Mouse (Mus musculus) limb, embryonic 13.5 days (tissue): ENCODE results near the gene Atxn1. TPM values are rescaled to one million over a fixed set of nuclear protein-coding genes. Genes with fewer than 3 reads are reported as not detected.

Experiments
- ATAC-seq: fragments of 200-750 bp; cut with Nextera tagmentation; 2 replicates; pipeline ENCODE4 v1.8.0; 2017; ENCODE audit warnings: low read depth, moderate number of reproducible peaks, moderate TSS enrichment; ENCODE audit not compliant: low FRiP score
- H3K27ac ChIP-seq: fragments of 300-500 bp; sonication (generic); 2 replicates; pipeline ENCODE4 v1.5.1; 2015; ENCODE audit warnings: inconsistent platforms, mild to moderate bottlenecking, moderate library complexity
- H3K27me3 ChIP-seq: fragments of 300-500 bp; sonication (generic); 2 replicates; pipeline ENCODE4 v1.6.1; 2015; ENCODE audit warnings: mild to moderate bottlenecking, inconsistent platforms
- H3K36me3 ChIP-seq: fragments of 300-500 bp; sonication (generic); 2 replicates; pipeline ENCODE4 v1.6.1; 2015; ENCODE audit warnings: inconsistent platforms, mild to moderate bottlenecking, moderate library complexity
- H3K4me1 ChIP-seq: fragments of 300-500 bp; sonication (generic); 2 replicates; pipeline ENCODE4 v1.6.1; 2015; ENCODE audit warnings: inconsistent platforms
- H3K4me2 ChIP-seq: fragments of 300-500 bp; sonication (generic); replicated peaks from 2 replicates; pipeline ENCODE4 v1.6.1; 2015; ENCODE audit warnings: inconsistent platforms, mild to moderate bottlenecking, moderate library complexity
- H3K4me3 ChIP-seq: fragments of 300-500 bp; sonication (generic); 2 replicates; pipeline ENCODE4 v1.5.1; 2015; ENCODE audit warnings: moderate library complexity, mild to moderate bottlenecking, inconsistent platforms
- H3K9ac ChIP-seq: fragments of 300-500 bp; sonication (generic); 2 replicates; pipeline ENCODE4 v1.6.1; 2015; ENCODE audit warnings: mild to moderate bottlenecking, inconsistent platforms
- H3K9me3 ChIP-seq: fragments of 300-500 bp; sonication (generic); 2 replicates; pipeline ENCODE4 v1.6.1; 2016; ENCODE audit warnings: inconsistent platforms
- WGBS: fragments of 180-500 bp; shearing (Covaris S2); methylation state at CpG from one replicate; pipeline ENCODE4 v1.1.7; 2015; 5-methylcytosine and 5-hydroxymethylcytosine counted together
- polyA plus RNA-seq: library from polyadenylated mRNA; unstranded; fragments of >200 nt; fragmentation: Nextera tagmentation; extraction: Ambion mirVana; gene quantifications from 2 replicates; pipeline ENCODE4 v1.2.1, GENCODE M21; 2015

Gene Atxn1
- 6.0 and 6.8 TPM in 2 replicates for polyA plus RNA-seq

DNA sequence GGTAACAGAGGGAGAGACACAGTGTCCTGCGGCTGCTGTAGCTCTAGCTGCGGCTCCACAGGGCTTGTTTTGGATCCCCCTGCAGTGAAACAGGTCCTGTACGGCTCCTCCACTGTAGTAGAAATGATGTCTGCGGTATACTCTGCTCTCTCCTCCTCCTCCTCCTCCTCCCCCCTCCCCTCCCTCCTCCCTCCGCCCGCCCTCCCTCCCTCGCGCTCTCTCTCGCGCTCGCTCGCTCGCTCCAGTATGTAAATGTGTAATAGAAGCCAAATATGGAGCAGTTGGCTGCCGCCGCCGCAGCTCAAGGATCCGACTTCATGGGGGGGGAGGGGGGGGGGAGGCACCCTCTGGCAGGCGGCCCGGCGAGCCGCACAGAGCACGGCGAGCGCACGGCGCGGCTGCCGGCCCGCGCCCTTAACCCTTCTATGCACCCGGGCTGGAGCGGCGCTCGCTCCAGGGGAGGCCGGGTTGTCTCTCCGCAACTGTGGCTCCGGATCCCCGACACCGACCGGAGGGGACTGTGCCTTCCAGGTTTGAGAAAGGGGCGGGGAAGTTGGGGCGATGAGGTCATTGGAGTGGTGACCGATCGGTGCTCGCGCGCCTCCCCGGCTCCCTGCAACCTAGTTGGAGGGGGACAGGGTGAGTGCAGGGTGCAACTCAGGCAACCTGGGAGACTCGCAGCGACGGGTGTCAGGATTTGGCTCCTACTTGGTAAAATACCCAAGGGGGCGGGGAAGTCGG is at the start of gene Atxn1:
TSS of gene Atxn1 (minus strand) at position 156 of the 741 bp plus-strand sequence.
- peak; percentile 84 for ATAC-seq
- peaks cover 38% of the 10 kb centered on the region for H3K4me1 ChIP-seq
- H3K27me3 ChIP-seq: peaks cover 16% of the 10 kb centered on the region
- H3K27ac ChIP-seq: peak within 1 kb of the TSS; percentile 93
- H3K4me3 ChIP-seq: peak within 1 kb of the TSS; percentile 90
- H3K9ac ChIP-seq: peak within 1 kb of the TSS; percentile 92
- under 1% methylated on average over 40 of the region's 53 CpGs for WGBS
- peak within 1 kb of the TSS; percentile 89 for H3K4me2 ChIP-seq
- H3K36me3 ChIP-seq: no peaks in the 10 kb centered on the region
- no peaks in the 10 kb centered on the region for H3K9me3 ChIP-seq

DNA sequence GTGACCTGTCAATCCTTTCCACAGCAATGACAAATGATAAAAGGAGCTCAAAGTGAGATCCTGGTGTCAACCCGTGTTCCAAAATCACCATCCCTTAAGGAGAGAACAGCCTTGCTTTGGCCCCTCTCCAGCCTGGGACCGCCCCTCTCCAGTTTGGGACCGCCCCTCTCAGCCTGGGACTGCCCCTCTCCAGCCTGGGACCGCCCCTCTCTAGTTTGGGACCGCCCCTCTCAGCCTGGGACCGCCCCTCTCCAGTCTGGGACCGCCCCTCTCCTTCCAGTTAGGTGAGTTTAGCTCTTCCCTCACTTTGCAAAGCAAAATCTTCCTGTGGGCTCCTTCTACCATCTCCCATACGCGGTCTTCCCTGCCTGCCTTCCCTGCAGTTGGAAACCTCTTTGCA is 46.4 kb upstream of the Atxn1 start:
- WGBS: 37% methylated on average over 9 of the region's 9 CpGs
- ATAC-seq: no peak
- Histone ChIP-seq H3K4me1 (peaks cover 17% of the 10 kb centered on the region), H3K9me3 (no peaks in the 10 kb centered on the region), H3K27ac (no peak overlapping the region), H3K9ac (no peak overlapping the region), H3K36me3 (no peaks in the 10 kb centered on the region), H3K4me2 (no peak overlapping the region), H3K4me3 (no peak overlapping the region), H3K27me3 (peaks cover 15% of the 10 kb centered on the region; the same call in 1 of the 2 replicates)

DNA sequence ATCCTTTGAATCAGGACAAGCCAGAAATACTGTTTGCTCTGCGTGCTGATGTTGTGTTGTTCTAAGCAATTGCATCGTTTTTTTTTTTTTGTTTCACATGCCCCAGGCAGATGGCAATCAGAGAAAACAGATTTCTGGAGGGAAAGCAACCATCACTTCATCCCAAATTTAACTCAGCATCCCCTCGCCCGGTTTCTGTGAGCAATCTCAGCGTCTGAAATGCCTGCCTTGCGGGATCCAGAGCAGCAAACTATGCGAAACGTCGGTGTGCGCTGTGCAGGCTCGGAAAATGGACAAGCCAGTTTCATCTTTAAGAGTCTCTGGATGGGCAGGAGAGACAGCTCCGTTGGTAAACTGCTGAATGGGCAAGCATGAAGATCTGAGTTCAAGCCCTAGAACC is 45.3 kb upstream of the Atxn1 start:
- WGBS: 82% methylated on average over 12 of the region's 12 CpGs
- no peak overlapping the region for H3K9ac ChIP-seq
- H3K27ac ChIP-seq: no peak overlapping the region
- peaks cover 15% of the 10 kb centered on the region; the same call in 1 of the 2 replicates for H3K27me3 ChIP-seq
- H3K4me1 ChIP-seq: peaks cover 28% of the 10 kb centered on the region
- H3K4me3 ChIP-seq: no peak overlapping the region
- H3K4me2 ChIP-seq: no peak overlapping the region
- no peaks in the 10 kb centered on the region for H3K9me3 ChIP-seq
- H3K36me3 ChIP-seq: no peaks in the 10 kb centered on the region
- ATAC-seq: no peak

DNA sequence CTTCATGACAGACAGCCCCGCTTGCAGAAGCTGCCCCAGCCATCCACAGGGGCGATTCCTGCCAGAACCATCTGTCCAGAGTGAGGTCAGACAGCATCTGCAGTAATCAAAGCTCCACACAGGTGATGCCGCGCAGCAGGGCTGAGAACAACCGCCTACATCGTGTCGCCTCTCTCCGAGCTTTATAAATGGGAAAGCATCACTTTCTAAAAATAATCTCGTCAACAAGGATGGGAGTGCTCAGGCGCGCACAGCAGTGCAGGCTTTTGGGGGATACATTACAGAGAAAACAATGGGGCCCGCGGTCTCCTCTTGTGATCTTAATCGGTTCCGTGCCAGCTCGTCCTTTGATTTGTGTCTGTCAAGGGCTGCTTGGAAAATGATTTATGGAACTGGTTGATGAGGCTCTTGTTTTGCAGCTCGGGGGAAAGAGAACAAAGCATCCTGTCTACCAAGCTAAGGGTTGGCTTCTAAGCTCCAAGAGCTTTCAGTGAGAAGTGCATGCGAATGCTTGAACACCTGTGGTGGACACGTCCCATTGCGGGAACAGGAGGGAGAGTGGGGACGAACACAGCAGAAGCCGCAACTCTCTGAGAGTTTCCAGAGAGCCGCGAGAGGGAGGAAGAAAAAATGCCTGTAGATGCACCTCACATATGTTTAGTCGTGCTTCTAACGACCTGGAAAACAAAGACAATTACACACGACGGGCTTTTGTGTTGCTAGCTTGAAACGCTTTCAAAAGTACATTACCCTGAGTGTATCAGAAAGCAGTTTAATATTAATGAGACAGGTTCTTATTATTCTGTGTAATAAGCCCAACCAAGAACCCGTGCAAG is 44.2 kb upstream of the Atxn1 start:
- ATAC-seq: peak; percentile 51
- H3K9ac ChIP-seq: no peak overlapping the region
- 14% methylated on average over 30 of the region's 30 CpGs for WGBS
- H3K27ac ChIP-seq: no peak overlapping the region
- H3K27me3 ChIP-seq: peaks cover 15% of the 10 kb centered on the region; the same call in 1 of the 2 replicates
- H3K36me3 ChIP-seq: no peaks in the 10 kb centered on the region
- H3K4me1 ChIP-seq: peaks cover 28% of the 10 kb centered on the region
- H3K9me3 ChIP-seq: no peaks in the 10 kb centered on the region
- peak overlapping the region; percentile 12 for H3K4me3 ChIP-seq
- peak overlapping the region; percentile 53 for H3K4me2 ChIP-seq

DNA sequence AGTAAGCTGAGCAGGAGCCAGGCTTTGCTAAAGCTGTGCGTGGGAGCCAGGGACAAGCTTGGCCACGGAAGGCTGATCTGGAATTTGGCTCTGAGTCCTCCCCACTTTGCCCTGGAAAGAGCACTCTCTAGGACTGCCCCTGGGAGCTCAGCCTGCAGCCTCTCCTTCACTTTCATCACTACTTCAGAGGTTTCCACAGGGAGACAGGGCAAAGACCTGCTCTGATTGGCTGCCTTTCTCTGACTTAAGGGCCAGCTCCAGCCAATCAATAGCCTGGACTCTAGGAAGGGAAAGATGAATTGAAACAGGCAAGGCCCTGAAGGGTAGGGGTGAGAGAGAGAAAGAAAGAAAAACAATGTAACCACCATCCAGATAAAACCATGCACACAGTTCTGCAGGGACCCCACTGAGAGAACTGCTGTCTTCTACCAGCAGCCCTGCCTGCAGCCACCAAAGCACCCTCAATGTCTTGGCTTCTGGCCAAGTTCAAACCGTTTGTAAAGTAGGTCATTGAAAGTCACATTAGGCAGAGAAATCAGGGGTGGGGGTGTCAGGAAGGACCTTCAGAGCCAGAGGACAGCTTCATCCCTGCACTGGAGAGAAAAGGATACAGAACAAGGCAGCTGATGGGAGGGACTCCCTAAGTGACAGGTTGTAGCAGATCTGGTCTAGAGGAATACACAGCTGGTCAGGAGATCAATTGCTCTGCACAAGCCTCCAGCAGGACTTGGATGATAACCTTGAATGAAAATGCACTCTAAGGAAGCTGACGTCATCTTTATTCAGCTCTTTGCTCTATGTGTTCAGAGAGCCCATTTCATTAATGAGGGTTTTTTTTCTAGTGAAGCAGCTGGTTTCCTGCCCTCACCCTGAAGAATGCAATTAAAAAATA is 41.6 kb upstream of the Atxn1 start:
- peak overlapping the region; percentile 52; the same call in 1 of the 2 replicates for H3K27ac ChIP-seq
- no peaks in the 10 kb centered on the region for H3K36me3 ChIP-seq
- H3K27me3 ChIP-seq: peaks cover 15% of the 10 kb centered on the region; the same call in 1 of the 2 replicates
- peak; percentile 75; the same call in 1 of the 2 replicates for ATAC-seq
- H3K4me2 ChIP-seq: peak overlapping the region; percentile 50
- 0 out of 2 replicates have a peak overlapping the region, but pooled peaks have one; percentile 13 for H3K9ac ChIP-seq
- H3K9me3 ChIP-seq: no peaks in the 10 kb centered on the region
- H3K4me1 ChIP-seq: peaks cover 35% of the 10 kb centered on the region
- 13% methylated on average over 4 of the region's 4 CpGs for WGBS
- no peak overlapping the region for H3K4me3 ChIP-seq

DNA sequence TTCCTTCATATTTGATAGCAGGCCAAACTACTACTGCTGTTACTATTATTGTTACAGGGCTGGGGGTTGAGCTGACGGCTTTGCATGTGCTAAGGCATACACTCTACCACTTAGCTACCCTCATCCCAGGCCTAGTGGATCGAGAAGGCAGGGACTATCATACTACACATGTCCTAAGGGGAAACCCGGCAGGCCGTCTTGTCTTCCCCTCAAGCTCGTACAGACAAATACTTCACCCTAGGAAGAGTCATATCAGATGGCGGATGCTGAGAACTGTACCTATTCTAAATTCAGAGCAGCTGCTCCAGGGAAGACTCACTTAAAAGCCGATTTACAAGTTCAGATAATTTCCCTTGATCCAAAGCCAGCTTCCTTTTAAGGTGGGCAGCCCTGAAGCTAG is 40.8 kb upstream of the Atxn1 start:
- no peak overlapping the region for H3K4me3 ChIP-seq
- 46% methylated on average over 7 of the region's 7 CpGs for WGBS
- H3K27me3 ChIP-seq: peaks cover 15% of the 10 kb centered on the region; the same call in 1 of the 2 replicates
- peak overlapping the region; percentile 50 for H3K4me2 ChIP-seq
- H3K4me1 ChIP-seq: peaks cover 35% of the 10 kb centered on the region
- no peak for ATAC-seq
- H3K36me3 ChIP-seq: no peaks in the 10 kb centered on the region
- no peaks in the 10 kb centered on the region for H3K9me3 ChIP-seq
- peak overlapping the region; percentile 52; the same call in 1 of the 2 replicates for H3K27ac ChIP-seq
- 0 out of 2 replicates have a peak overlapping the region, but pooled peaks have one; percentile 13 for H3K9ac ChIP-seq

DNA sequence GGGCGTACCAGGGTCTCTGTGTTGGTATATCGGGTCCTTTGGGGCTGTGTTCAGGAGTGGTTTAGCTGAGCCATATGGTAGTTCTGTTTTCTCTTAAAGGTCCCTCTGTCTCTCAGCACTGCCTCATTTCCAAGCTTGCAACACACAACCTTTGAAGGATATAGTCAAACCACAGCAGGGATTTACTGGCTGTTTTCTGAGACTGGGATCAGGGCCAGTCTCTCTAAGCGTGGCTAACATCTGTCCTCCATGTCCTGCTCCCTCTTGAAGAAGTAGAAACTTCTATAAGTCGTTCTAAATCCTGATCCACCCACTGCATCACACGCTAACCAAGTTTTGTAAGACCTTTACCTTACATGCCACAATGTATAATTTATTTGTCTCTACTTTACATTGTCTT is 36.5 kb upstream of the Atxn1 start:
- H3K9me3 ChIP-seq: no peaks in the 10 kb centered on the region
- ATAC-seq: no peak
- H3K4me1 ChIP-seq: peaks cover 19% of the 10 kb centered on the region
- no peaks in the 10 kb centered on the region for H3K36me3 ChIP-seq
- H3K27ac ChIP-seq: no peak overlapping the region
- no peak overlapping the region for H3K4me3 ChIP-seq
- H3K27me3 ChIP-seq: no peaks in the 10 kb centered on the region
- WGBS: 58% methylated on average over 5 of the region's 5 CpGs
- no peak overlapping the region for H3K9ac ChIP-seq
- H3K4me2 ChIP-seq: no peak overlapping the region

DNA sequence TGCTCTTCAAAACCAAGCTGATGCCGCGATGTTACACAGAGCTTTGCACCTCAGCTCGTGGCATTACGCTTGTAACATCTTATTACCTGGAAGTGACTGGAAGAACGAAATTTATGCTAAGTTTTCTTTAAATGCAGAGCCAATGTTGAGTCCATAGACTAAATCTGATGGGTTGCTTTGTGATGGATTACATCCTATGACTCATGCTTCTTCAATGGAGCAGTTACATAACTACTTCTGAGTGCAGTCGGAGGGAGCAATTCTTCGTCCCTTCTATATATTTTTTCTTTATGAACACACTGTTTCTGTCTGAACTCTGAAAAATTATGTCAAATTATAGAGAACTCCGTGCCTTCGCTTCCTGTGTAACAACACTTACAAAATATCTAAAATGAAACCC is 28.1 kb upstream of the Atxn1 start:
- Histone ChIP-seq H3K4me3 (no peak overlapping the region), H3K4me1 (peaks cover 9% of the 10 kb centered on the region), H3K36me3 (no peaks in the 10 kb centered on the region), H3K27ac (no peak overlapping the region), H3K4me2 (no peak overlapping the region), H3K9me3 (no peaks in the 10 kb centered on the region), H3K27me3 (no peaks in the 10 kb centered on the region), H3K9ac (no peak overlapping the region)
- 86% methylated on average over 9 of the region's 9 CpGs for WGBS
- ATAC-seq: no peak

DNA sequence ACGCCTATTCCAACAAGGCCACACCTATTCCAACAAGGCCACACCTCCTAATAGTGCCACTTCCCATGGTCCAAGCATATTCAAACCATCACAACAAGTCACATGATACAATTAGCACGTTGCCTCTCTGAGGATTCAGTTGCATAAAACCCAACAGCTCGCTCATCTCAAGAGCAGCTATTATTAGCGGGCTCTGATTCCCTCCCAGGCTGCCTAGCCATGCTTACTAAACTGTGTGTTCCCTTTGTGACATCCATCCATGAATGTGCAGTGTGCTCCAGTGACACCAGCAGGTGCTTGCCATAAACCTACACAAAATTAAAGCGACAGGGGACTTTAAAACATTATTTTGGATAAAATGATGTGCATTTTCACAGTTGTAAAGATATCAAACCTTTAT is 25.7 kb upstream of the Atxn1 start:
- Histone ChIP-seq H3K36me3 (no peaks in the 10 kb centered on the region), H3K4me2 (no peak overlapping the region), H3K27ac (no peak overlapping the region), H3K9ac (no peak overlapping the region), H3K27me3 (no peaks in the 10 kb centered on the region), H3K4me3 (no peak overlapping the region), H3K9me3 (no peaks in the 10 kb centered on the region), H3K4me1 (peaks cover 12% of the 10 kb centered on the region)
- 85% methylated on average over 5 of the region's 5 CpGs for WGBS
- no peak for ATAC-seq

DNA sequence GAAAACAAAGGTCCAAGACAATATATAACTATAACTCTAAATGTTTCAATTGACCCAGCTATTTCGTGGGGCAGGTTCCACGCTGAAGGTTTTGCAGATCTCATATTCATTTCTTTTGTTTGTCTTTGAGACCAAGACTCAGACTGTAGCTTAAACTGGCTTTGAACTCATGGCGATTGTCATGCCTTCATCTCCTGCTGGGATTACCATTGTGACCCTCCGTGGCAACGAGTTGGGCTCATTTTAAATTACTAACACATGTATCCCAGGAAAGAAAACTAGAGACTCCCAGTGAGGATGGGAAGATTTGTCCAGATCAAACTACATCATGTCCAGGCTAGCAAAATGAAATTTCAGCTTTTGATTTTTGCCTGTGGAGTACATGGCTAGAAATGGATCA is 14.4 kb upstream of the Atxn1 start:
- Histone ChIP-seq H3K27ac (no peak overlapping the region), H3K27me3 (no peaks in the 10 kb centered on the region), H3K9ac (no peak overlapping the region), H3K9me3 (no peaks in the 10 kb centered on the region; the same call in 1 of the 2 replicates), H3K36me3 (no peaks in the 10 kb centered on the region), H3K4me3 (no peak overlapping the region), H3K4me2 (no peak overlapping the region), H3K4me1 (peaks cover under 1% of the 10 kb centered on the region; the same call in 1 of the 2 replicates)
- no peak for ATAC-seq
- 42% methylated on average over 5 of the region's 5 CpGs for WGBS

DNA sequence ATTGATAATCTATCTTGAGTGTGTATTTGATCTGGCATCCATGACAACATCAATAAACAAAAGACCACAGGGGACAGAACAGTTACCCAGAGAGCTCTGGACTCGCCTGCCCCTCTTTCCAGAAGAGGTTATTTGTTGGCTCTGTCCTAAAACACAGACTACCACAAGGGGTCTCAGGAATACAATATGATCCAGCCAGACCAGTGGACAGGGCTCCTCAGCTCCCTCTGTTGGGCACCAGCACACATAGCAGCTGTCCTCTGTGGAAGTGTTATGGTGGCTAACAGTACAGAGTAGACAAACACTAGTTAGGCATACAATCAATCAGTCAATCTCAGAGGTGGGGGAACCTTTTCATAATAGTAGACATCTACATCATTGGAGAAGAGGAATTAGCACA is 12.1 kb upstream of the Atxn1 start:
- no peak; the same call in 1 of the 2 replicates for ATAC-seq
- WGBS: 47% methylated on average over 1 of the region's 1 CpGs
- Histone ChIP-seq H3K27ac (no peak overlapping the region), H3K9me3 (no peaks in the 10 kb centered on the region; the same call in 1 of the 2 replicates), H3K27me3 (no peaks in the 10 kb centered on the region), H3K36me3 (no peaks in the 10 kb centered on the region), H3K9ac (no peak overlapping the region), H3K4me3 (no peak overlapping the region), H3K4me2 (no peak overlapping the region), H3K4me1 (peaks cover 4% of the 10 kb centered on the region; the same call in 1 of the 2 replicates)
